Mouse (Mus musculus) liver (tissue): Measurements from ENCODE around the gene Slc51b.

ENCODE experiments used
- DNase-seq: peaks from one replicate; pipeline ENCODE4 v3.0.0-alpha.2; 2020; ENCODE audit warnings: mixed read lengths

Gene Slc51b

GRCm38 (mm10) chr9:65422760-65423501 lies at the start of gene Slc51b:
TSS of gene Slc51b (minus strand) at chr9:65422955.
- DNase-seq = no peak

GRCm38 (mm10) chr9:65467686-65468085 lies 44.9 kb upstream of the Slc51b start:
- no peak for DNase-seq

GRCm38 (mm10) chr9:65465241-65465640 lies 42.5 kb upstream of the Slc51b start:
- no peak for DNase-seq

- no peak for DNase-seq
Measured at GRCm38 (mm10) chr9:65464161-65464560, 41.4 kb upstream of the Slc51b start.

- DNase-seq = no peak
Measured at GRCm38 (mm10) chr9:65462544-65462943, 39.8 kb upstream of the Slc51b start.

GRCm38 (mm10) chr9:65460732-65461442 lies 38.1 kb upstream of the Slc51b start, which contains the start of gene Spg21:
TSS of gene Spg21 (plus strand) at chr9:65460947.
- DNase-seq = peak; percentile 94

GRCm38 (mm10) chr9:65460198-65460597 lies 37.4 kb upstream of the Slc51b start:
- DNase-seq = no peak

- DNase-seq = no peak
Measured at GRCm38 (mm10) chr9:65458975-65459374, 36.2 kb upstream of the Slc51b start.

GRCm38 (mm10) chr9:65447951-65448350 lies 25.2 kb upstream of the Slc51b start:
- no peak for DNase-seq

GRCm38 (mm10) chr9:65444692-65445091 lies 21.9 kb upstream of the Slc51b start:
- DNase-seq = no peak

GRCm38 (mm10) chr9:65435671-65436301 lies 13.0 kb upstream of the Slc51b start, which contains the start of gene Mtfmt:
TSS of gene Mtfmt (plus strand) at chr9:65435782.
- DNase-seq = peak; percentile 97

- no peak for DNase-seq
Measured at GRCm38 (mm10) chr9:65435211-65435610, 12.5 kb upstream of the Slc51b start.

- DNase-seq = peak; percentile 70
Measured at GRCm38 (mm10) chr9:65434140-65434539, 11.4 kb upstream of the Slc51b start.

- DNase-seq = peak; percentile 75
Measured at GRCm38 (mm10) chr9:65432236-65432635, 9.5 kb upstream of the Slc51b start.

GRCm38 (mm10) chr9:65430921-65431320 lies 8.2 kb upstream of the Slc51b start:
- DNase-seq = no peak

GRCm38 (mm10) chr9:65430401-65430800 lies 7.6 kb upstream of the Slc51b start:
- no peak for DNase-seq

- DNase-seq = no peak
Measured at GRCm38 (mm10) chr9:65428003-65428402, 5.2 kb upstream of the Slc51b start.

GRCm38 (mm10) chr9:65427511-65427910 lies 4.8 kb upstream of the Slc51b start:
- DNase-seq = no peak

GRCm38 (mm10) chr9:65424393-65424792 lies 1.6 kb upstream of the Slc51b start:
- no peak for DNase-seq

- no peak for DNase-seq
Measured at GRCm38 (mm10) chr9:65419633-65420032, 3.1 kb downstream of the Slc51b start.

GRCm38 (mm10) chr9:65417738-65418137 lies 5.0 kb downstream of the Slc51b start:
- DNase-seq = no peak

GRCm38 (mm10) chr9:65411326-65411725 lies 11.4 kb downstream of the Slc51b start:
- DNase-seq = no peak

GRCm38 (mm10) chr9:65410378-65410777 lies 12.4 kb downstream of the Slc51b start:
- DNase-seq = no peak

- DNase-seq = no peak
Measured at GRCm38 (mm10) chr9:65408871-65409295, 13.9 kb downstream of the Slc51b start.
